Mouse (Mus musculus) spleen, adult 2 months (tissue): ENCODE data around the gene Wdr53. TPM values are rescaled to one million over a fixed set of nuclear protein-coding genes. Genes with fewer than 3 reads are reported as not detected.

ENCODE experiments used
- DNase-seq, 2 experiments: peaks; one replicate each; pipeline versions ENCODE4 v3.0.0 to v3.0.0-alpha.2; 2012 to 2021; ENCODE audit warnings: low spot score in 2 of 2, low read depth in 1 of 2
- H3K27ac ChIP-seq: fragments of 200-500 bp; 2 replicates; pipeline ENCODE4 v1.5.1; 2012; ENCODE audit warnings: low read length, inconsistent platforms; ENCODE audit not compliant: insufficient read depth
- H3K27me3 ChIP-seq: fragments of 200-500 bp; 2 replicates; pipeline ENCODE4 v1.6.1; 2012; ENCODE audit warnings: mild to moderate bottlenecking, moderate library complexity, low read length, inconsistent platforms; ENCODE audit not compliant: control insufficient read depth, insufficient read depth
- H3K36me3 ChIP-seq: fragments of 200-500 bp; 2 replicates; pipeline ENCODE4 v1.6.1; 2012; ENCODE audit warnings: mild to moderate bottlenecking, low read length, inconsistent platforms; ENCODE audit not compliant: control insufficient read depth, insufficient read depth
- H3K4me1 ChIP-seq: fragments of 200-500 bp; 2 replicates; pipeline ENCODE4 v1.6.1; 2011; ENCODE audit warnings: inconsistent platforms; ENCODE audit not compliant: control insufficient read depth, insufficient read depth, insufficient read length
- H3K4me3 ChIP-seq: fragments of 200-500 bp; 2 replicates; pipeline ENCODE4 v1.5.1; 2011; ENCODE audit warnings: mild to moderate bottlenecking, inconsistent platforms; ENCODE audit not compliant: insufficient read depth, insufficient read length; ENCODE audit errors: extremely low read depth
- CTCF ChIP-seq: fragments of 200-500 bp; IDR thresholded peaks from 2 replicates; pipeline ENCODE4 v1.5.1; 2011; ENCODE audit warnings: mild to moderate bottlenecking, inconsistent platforms; ENCODE audit not compliant: insufficient read depth, insufficient read length, insufficient replicate concordance; ENCODE audit errors: extremely low read depth
- POLR2A ChIP-seq: fragments of 200-500 bp; IDR thresholded peaks from 2 replicates; pipeline ENCODE4 v1.6.1; 2011; ENCODE audit warnings: low read depth, low read length, inconsistent platforms
- WGBS: fragments of 180-500 bp; shearing (Covaris S2); methylation state at CpG from one replicate; pipeline ENCODE4 v1.1.7; 2018; 5-methylcytosine and 5-hydroxymethylcytosine counted together
- polyA plus RNA-seq: library from polyadenylated mRNA; depleted of rRNA; stranded (reverse); fragments of >200 nt; gene quantifications from 2 replicates; pipeline ENCODE4 v1.2.3, GENCODE M21; 2012; rRNA removed

Wdr53 gene
- polyA plus RNA-seq, 1 experiment: 2.3 TPM

DNA sequence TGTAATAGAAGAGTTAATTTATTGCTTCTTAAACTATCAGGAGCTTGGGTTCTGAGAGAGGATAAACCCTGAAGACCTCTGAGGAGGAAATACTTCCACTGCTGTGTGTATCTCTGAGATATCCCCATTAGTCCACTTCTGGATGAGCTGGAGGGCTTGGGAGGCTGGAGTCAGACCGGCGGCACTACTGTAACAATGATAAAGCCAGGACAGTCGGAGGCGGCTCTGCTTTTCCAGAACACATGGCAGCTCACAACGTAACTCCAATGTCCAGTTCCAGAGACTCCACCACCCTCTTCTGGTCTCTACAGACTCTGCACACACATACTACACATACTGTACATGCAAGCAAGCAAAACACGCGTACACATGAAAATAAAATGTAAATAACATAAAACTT, 56.9 kb downstream of the Wdr53 start:
- no peak for TF ChIP-seq CTCF
- TF ChIP-seq POLR2A: no peak
- WGBS: over 99% methylated on average over 7 of the region's 7 CpGs
- Histone ChIP-seq H3K27me3 (no peaks in the 10 kb centered on the region), H3K4me1 (no peaks in the 10 kb centered on the region), H3K36me3 (peaks cover 8% of the 10 kb centered on the region), H3K4me3 (no peak overlapping the region), H3K27ac (no peak overlapping the region)
- no peak for DNase-seq

Other genes starting within 250 kb of the Wdr53 start
- gene Senp5, start 243.9 kb upstream of the Wdr53 start, polyA plus RNA-seq: 2.6 and 3.0 TPM in 2 replicates
- 16.8 and 18.8 TPM in 2 replicates for gene Pak2, start 167.9 kb upstream of the Wdr53 start, polyA plus RNA-seq
- 18.1 and 22.7 TPM in 2 replicates for gene Pigx, start 147.5 kb upstream of the Wdr53 start, polyA plus RNA-seq
- gene Cep19, start 147.4 kb upstream of the Wdr53 start, polyA plus RNA-seq: 4.2 and 4.7 TPM in 2 replicates
- gene Nrros, start 81.6 kb upstream of the Wdr53 start, polyA plus RNA-seq: 105 and 133 TPM in 2 replicates
- gene Bex6, start 67.4 kb upstream of the Wdr53 start, polyA plus RNA-seq: 0.85 and 1.5 TPM in 2 replicates
- 2.8 and 3.1 TPM in 2 replicates for gene Fbxo45, start 69 bp upstream of the Wdr53 start, polyA plus RNA-seq
- not detected in 2 replicates for gene Smco1, start 24.2 kb downstream of the Wdr53 start, polyA plus RNA-seq
- 5.6 and 7.1 TPM in 2 replicates for gene Rnf168, start 30.2 kb downstream of the Wdr53 start, polyA plus RNA-seq
- 6.0 and 17.2 TPM in 2 replicates for gene Ubxn7, start 85.0 kb downstream of the Wdr53 start, polyA plus RNA-seq
- gene Tm4sf19, start 153.3 kb downstream of the Wdr53 start, polyA plus RNA-seq: 0.58 and 0.70 TPM in 2 replicates
- 2.3 and 2.5 TPM in 2 replicates for gene Tctex1d2, start 172.5 kb downstream of the Wdr53 start, polyA plus RNA-seq
- gene Pcyt1a, start 183.7 kb downstream of the Wdr53 start, polyA plus RNA-seq: 13.1 and 15.9 TPM in 2 replicates
- gene Slc51a, start 240.7 kb downstream of the Wdr53 start, polyA plus RNA-seq: not detected in 2 replicates
- not detected in 2 replicates for gene Zdhhc19, start 249.0 kb downstream of the Wdr53 start, polyA plus RNA-seq